Mouse (Mus musculus) intestine, embryonic 16.5 days (tissue): Measurements from ENCODE around the gene Lpp. TPM values are rescaled to one million over a fixed set of nuclear protein-coding genes. Genes with fewer than 3 reads are reported as not detected.
A peak's percentile ranks its signal among the peaks of the same experiment; 100 is the strongest.

Experiments
- ATAC-seq: fragments of 200-750 bp; cut with Nextera tagmentation; 2 replicates; pipeline ENCODE4 v1.8.0; 2017; ENCODE audit warnings: moderate TSS enrichment, moderate library complexity
- H3K27ac ChIP-seq: fragments of 300-500 bp; sonication (generic); 2 replicates; pipeline ENCODE4 v1.5.1; 2014; ENCODE audit warnings: mild to moderate bottlenecking, low read length
- H3K27me3 ChIP-seq: fragments of 300-500 bp; sonication (generic); replicated peaks from 2 replicates; pipeline ENCODE4 v1.6.1; 2014; ENCODE audit warnings: low read length, control low read depth, mixed read lengths; ENCODE audit not compliant: control insufficient read depth, insufficient read depth
- H3K36me3 ChIP-seq: fragments of 300-500 bp; sonication (generic); 2 replicates; pipeline ENCODE4 v1.6.1; 2014; ENCODE audit warnings: low read length, control low read depth; ENCODE audit not compliant: control insufficient read depth, insufficient read depth
- H3K4me1 ChIP-seq: fragments of 300-500 bp; sonication (generic); 2 replicates; pipeline ENCODE4 v1.6.1; 2014; ENCODE audit warnings: low read length, control low read depth, mixed read lengths; ENCODE audit not compliant: control insufficient read depth, insufficient read depth
- H3K4me2 ChIP-seq: fragments of 300-500 bp; sonication (generic); 2 replicates; pipeline ENCODE4 v1.6.1; 2014; ENCODE audit warnings: low read depth, low read length, control low read depth
- H3K4me3 ChIP-seq: fragments of 300-500 bp; sonication (generic); 2 replicates; pipeline ENCODE4 v1.5.1; 2014; ENCODE audit warnings: mild to moderate bottlenecking, low read length
- H3K9ac ChIP-seq: fragments of 300-500 bp; sonication (generic); 2 replicates; pipeline ENCODE4 v1.6.1; 2014; ENCODE audit warnings: low read depth, low read length
- H3K9me3 ChIP-seq: fragments of 300-500 bp; sonication (generic); 2 replicates; pipeline ENCODE4 v1.6.1; 2016; ENCODE audit warnings: low read length, control low read depth; ENCODE audit not compliant: control insufficient read depth
- WGBS: fragments of 180-500 bp; shearing (Covaris S2); extraction: QIAGEN DNeasy Blood & Tissue Kit; methylation state at CpG from one replicate; pipeline ENCODE4 v1.1.7; 2014; 5-methylcytosine and 5-hydroxymethylcytosine counted together
- polyA plus RNA-seq: library from polyadenylated mRNA; unstranded; fragments of >200 nt; fragmentation: Nextera tagmentation; extraction: Ambion mirVana; gene quantifications from 2 replicates; pipeline ENCODE4 v1.2.1, GENCODE M21; 2015

The Lpp gene
- polyA plus RNA-seq, 1 experiment from 2014 or later, result 64.7 TPM

DNA sequence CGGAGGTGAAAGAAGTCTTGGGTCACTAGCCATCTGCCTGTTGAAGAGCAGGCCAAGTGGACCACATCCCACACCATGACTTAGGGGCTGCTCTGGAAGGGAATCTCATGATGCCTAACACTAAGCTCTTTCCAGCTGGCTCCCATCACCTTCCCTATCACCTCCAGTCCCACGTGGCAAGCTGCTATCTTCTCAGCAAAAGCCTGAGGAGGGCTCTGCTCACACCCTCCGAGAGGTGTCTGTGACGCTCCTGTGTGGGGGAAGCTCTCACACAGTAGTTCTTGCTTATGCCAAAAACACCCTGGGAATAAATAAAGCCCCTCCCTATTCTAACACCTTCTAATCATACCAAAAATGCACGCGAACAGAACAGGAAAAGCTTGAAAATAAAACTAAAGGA lies 26.2 kb upstream of the Lpp start:
- Histone ChIP-seq H3K4me1 (no peaks in the 10 kb centered on the region), H3K4me2 (no peak overlapping the region), H3K36me3 (no peaks in the 10 kb centered on the region), H3K4me3 (no peak overlapping the region), H3K27ac (no peak overlapping the region), H3K27me3 (no peaks in the 10 kb centered on the region), H3K9me3 (no peaks in the 10 kb centered on the region), H3K9ac (no peak overlapping the region)
- 63% methylated on average over 6 of the region's 6 CpGs for WGBS
- ATAC-seq, result no peak

DNA sequence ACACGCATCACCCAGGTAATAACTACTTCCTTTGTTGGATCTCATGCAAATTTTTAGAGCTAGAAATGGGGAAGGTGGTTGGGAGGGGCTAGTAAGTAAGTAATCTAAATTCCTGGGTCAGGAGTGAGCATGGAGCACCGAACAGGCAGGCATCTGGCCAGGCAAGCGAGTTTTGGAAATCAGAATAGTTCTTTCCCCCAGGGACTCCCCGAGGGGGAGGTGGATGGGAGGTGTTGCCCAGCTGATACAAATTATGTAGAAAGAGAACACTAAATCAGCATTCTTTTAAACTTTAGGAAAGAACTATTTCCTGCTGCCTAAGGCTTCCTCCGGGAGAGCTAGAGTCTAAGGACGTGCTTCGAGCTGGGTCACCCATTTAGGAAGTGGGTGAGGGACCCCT lies 25.8 kb upstream of the Lpp start:
- H3K9me3 ChIP-seq, result no peaks in the 10 kb centered on the region
- no peaks in the 10 kb centered on the region for H3K27me3 ChIP-seq
- H3K4me2 ChIP-seq, result no peak overlapping the region
- H3K27ac ChIP-seq, result no peak overlapping the region
- no peak for ATAC-seq
- H3K4me3 ChIP-seq, result no peak overlapping the region
- H3K9ac ChIP-seq, result no peak overlapping the region
- no peaks in the 10 kb centered on the region for H3K36me3 ChIP-seq
- WGBS, result 50% methylated on average over 7 of the region's 7 CpGs
- H3K4me1 ChIP-seq, result no peaks in the 10 kb centered on the region

- H3K4me1 ChIP-seq, result no peaks in the 10 kb centered on the region
- H3K36me3 ChIP-seq, result no peaks in the 10 kb centered on the region
- no peak overlapping the region for H3K4me2 ChIP-seq
- peak overlapping the region; percentile 64 for H3K27ac ChIP-seq
- no peaks in the 10 kb centered on the region for H3K9me3 ChIP-seq
- H3K9ac ChIP-seq, result no peak overlapping the region
- ATAC-seq, result peak; percentile 97
- H3K27me3 ChIP-seq, result no peaks in the 10 kb centered on the region
- H3K4me3 ChIP-seq, result no peak overlapping the region
These were observed 16.8 kb upstream of the Lpp start for GRCm38 (mm10) chr16:24376478-24376877.

GRCm38 (mm10) chr16:24390596-24390995 lies 2.7 kb upstream of the Lpp start:
- 86% methylated on average over 5 of the region's 5 CpGs for WGBS
- Histone ChIP-seq H3K27ac (no peak overlapping the region), H3K4me2 (no peak overlapping the region), H3K9ac (no peak overlapping the region), H3K36me3 (no peaks in the 10 kb centered on the region), H3K9me3 (no peaks in the 10 kb centered on the region), H3K4me3 (no peak overlapping the region), H3K27me3 (no peaks in the 10 kb centered on the region), H3K4me1 (peaks cover 15% of the 10 kb centered on the region)
- ATAC-seq, result no peak

- no peak for ATAC-seq
- Histone ChIP-seq H3K9ac (no peak overlapping the region), H3K4me3 (no peak overlapping the region), H3K27ac (no peak overlapping the region), H3K27me3 (no peaks in the 10 kb centered on the region), H3K9me3 (no peaks in the 10 kb centered on the region), H3K36me3 (no peaks in the 10 kb centered on the region), H3K4me2 (no peak overlapping the region), H3K4me1 (peaks cover 16% of the 10 kb centered on the region)
- 87% methylated on average over 3 of the region's 3 CpGs for WGBS
These were observed 2.2 kb upstream of the Lpp start for GRCm38 (mm10) chr16:24391111-24391510.

- Histone ChIP-seq H3K36me3 (no peaks in the 10 kb centered on the region), H3K9ac (peak overlapping the region; percentile 97; the same call in 1 of the 2 replicates), H3K9me3 (no peaks in the 10 kb centered on the region), H3K27me3 (no peaks in the 10 kb centered on the region), H3K27ac (peak overlapping the region; percentile 100), H3K4me1 (peaks cover 23% of the 10 kb centered on the region), H3K4me3 (no peak overlapping the region), H3K4me2 (peak overlapping the region; percentile 81)
- WGBS, result 85% methylated on average over 7 of the region's 7 CpGs
- ATAC-seq, result no peak
These were observed 1.4 kb upstream of the Lpp start for GRCm38 (mm10) chr16:24391901-24392300.

DNA sequence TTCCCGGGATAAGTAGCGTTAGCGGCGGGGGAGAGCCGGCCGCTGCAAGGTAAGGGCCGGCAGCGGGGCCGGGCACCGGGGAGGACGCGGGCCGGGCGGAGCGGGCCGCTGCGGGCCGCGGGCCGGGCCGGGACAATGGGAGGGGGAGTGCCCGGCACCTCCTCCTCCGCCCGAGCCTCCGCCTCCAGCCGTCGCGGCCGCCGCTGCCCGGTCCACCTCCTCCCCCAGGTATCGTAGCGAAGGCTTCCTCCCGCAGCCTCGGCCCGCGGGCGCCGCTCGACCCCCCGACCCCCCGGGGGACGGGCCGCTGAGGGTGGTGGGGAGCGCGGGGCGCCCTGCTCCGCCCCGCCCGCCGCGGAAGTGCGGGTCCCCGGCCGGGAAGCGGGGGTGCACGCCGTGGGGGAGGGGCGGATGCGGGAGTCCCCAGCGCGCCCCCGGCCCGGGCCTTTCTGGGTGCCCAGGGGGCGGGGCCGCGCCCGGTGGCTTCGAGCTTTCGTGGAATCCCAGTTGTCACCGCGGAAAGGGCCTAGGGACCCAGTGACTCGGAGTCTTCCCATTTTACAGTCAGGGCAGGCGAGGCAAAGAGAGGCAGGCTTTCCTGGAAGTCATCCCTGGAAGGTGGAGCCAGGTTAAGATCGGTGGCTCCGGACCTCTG lies 376 bp downstream of the Lpp start:
- peak; percentile 66 for ATAC-seq
- Histone ChIP-seq H3K4me2 (peak overlapping the region; percentile 81), H3K27ac (peak overlapping the region; percentile 100), H3K4me1 (peaks cover 38% of the 10 kb centered on the region), H3K4me3 (peak overlapping the region; percentile 88), H3K9ac (peak overlapping the region; percentile 97), H3K9me3 (no peaks in the 10 kb centered on the region), H3K27me3 (no peaks in the 10 kb centered on the region), H3K36me3 (no peaks in the 10 kb centered on the region)
- WGBS, result 1% methylated on average over 56 of the region's 76 CpGs

- H3K4me3 ChIP-seq, result peak overlapping the region; percentile 88
- ATAC-seq, result peak; percentile 22; the same call in 1 of the 2 replicates
- no peaks in the 10 kb centered on the region for H3K27me3 ChIP-seq
- no peaks in the 10 kb centered on the region for H3K36me3 ChIP-seq
- H3K9ac ChIP-seq, result peak overlapping the region; percentile 97
- H3K4me1 ChIP-seq, result peaks cover 38% of the 10 kb centered on the region
- WGBS, result 6% methylated on average over 18 of the region's 18 CpGs
- H3K4me2 ChIP-seq, result peak overlapping the region; percentile 81
- no peaks in the 10 kb centered on the region for H3K9me3 ChIP-seq
- H3K27ac ChIP-seq, result peak overlapping the region; percentile 100
These were observed 1.1 kb downstream of the Lpp start for GRCm38 (mm10) chr16:24394211-24394991.

DNA sequence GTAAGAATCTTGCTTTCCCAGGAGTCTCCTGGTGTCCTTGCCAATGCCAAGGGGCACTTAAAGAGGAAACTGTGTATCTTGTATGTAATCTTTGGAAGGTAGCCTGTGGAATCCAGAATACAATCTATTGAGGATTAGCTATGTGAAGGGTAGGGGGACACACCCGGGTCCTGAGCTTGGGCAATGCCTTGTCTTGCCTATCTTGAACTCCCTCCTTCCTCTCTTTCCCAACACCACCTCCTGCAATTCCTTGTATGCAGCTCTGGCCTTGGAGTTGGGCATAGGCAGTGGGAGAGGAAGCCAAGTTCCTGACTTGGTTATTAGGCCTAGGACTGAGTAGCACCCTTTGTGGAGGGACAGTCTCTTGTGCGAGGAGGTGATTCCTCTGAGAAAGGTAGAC lies 1.8 kb downstream of the Lpp start:
- ATAC-seq, result no peak
- 67% methylated on average over 2 of the region's 2 CpGs for WGBS
- peak overlapping the region; percentile 88 for H3K4me3 ChIP-seq
- peak overlapping the region; percentile 81 for H3K4me2 ChIP-seq
- no peaks in the 10 kb centered on the region for H3K27me3 ChIP-seq
- peak overlapping the region; percentile 100 for H3K27ac ChIP-seq
- no peaks in the 10 kb centered on the region for H3K36me3 ChIP-seq
- peaks cover 45% of the 10 kb centered on the region for H3K4me1 ChIP-seq
- peak overlapping the region; percentile 97 for H3K9ac ChIP-seq
- H3K9me3 ChIP-seq, result no peaks in the 10 kb centered on the region
